Mouse (Mus musculus): ENCODE data around the gene Hist1h4i.

GRCm38 (mm10) chr13:22044432-22045155 is 3.4 kb upstream of the Hist1h4i start:
- TF ChIP-seq EP300 (IDR thresholded peaks at IDR 0.05; ENCODE audit: low read length) (no peak), ELF1 (IDR thresholded peaks at IDR 0.05; ENCODE audit: low read depth, low read length) (no peak), TBP (conservative IDR thresholded peaks at IDR 0.05; ENCODE audit: low read depth, low read length) (no peak), CTCF (conservative IDR thresholded peaks at IDR 0.05 in 1 of 2, IDR thresholded peaks at IDR 0.05 in 1 of 2; ENCODE audit: low read depth in 2 of 2, low read length in 2 of 2) (no peak), POLR2A (IDR thresholded peaks at IDR 0.05; ENCODE audit: low read depth, low read length) (no peak), MAFK (IDR thresholded peaks at IDR 0.05; ENCODE audit: insufficient replicate concordance, low read length) (no peak), HCFC1 (IDR thresholded peaks at IDR 0.05; ENCODE audit: low read depth, low read length) (0 out of 2 replicates have a peak, but pooled peaks have one; percentile 3), POLR2AphosphoS2 (IDR thresholded peaks at IDR 0.05; ENCODE audit: low read depth, low read length) (no peak), ZKSCAN1 (IDR thresholded peaks at IDR 0.05; ENCODE audit: borderline replicate concordance, low read depth, low read length) (no peak), IRF4 (IDR thresholded peaks at IDR 0.05; ENCODE audit: low read depth, low read length) (no peak), RAD21 (IDR thresholded peaks at IDR 0.05; ENCODE audit: low read depth, low read length) (no peak), ZC3H11A (IDR thresholded peaks at IDR 0.05; ENCODE audit: low read depth, low read length) (no peak)

Measured in CH12.LX (cell line).